Mouse (Mus musculus): ENCODE measurements at regions not wholly inside any gene's neighbourhood (a gene's known extent, or its start where the extent isn't known, plus 50 kb on each side); places are given as distances from the start of the nearest gene placed in this dataset.

GRCm38 (mm10) chr13:18576016-18576415 is 141.1 kb upstream of the Vps41 start:
- TF ChIP-seq POLR2A (IDR thresholded peaks at IDR 0.05; ENCODE audit: borderline replicate concordance, extremely low read depth, insufficient read depth, insufficient read length, poor library complexity, severe bottlenecking): no peak
- no peak for TF ChIP-seq CTCF (IDR thresholded peaks at IDR 0.05; ENCODE audit: borderline replicate concordance, extremely low read depth, insufficient read depth, insufficient read length)
